Mouse (Mus musculus): ENCODE measurements around the gene Utp18. TPM values are rescaled to one million over a fixed set of nuclear protein-coding genes. Genes with fewer than 3 reads are reported as not detected.
"Not testable (repeated sequence)": the region's sequence is repeated elsewhere in the genome, so short reads cannot be mapped to it uniquely, and the experiment has no call there.

Gene Utp18
- polyA plus RNA-seq (2012; ENCODE audit: insufficient read depth, low replicate concordance) = 6.8 and 13.8 TPM in 2 replicates

GRCm38 (mm10) chr11:93885572-93886410, at the start of gene Utp18, which contains the start of gene Mbtd1:
Gene Utp18, minus strand, starts transcription at chr11:93885766.
Gene Mbtd1, plus strand, starts transcription at chr11:93885852.
- Histone ChIP-seq H3K27me3 (replicated peaks) (no peaks in the 10 kb centered on the region), H3K9me3 (no peaks in the 10 kb centered on the region), H3K36me3 (replicated peaks; ENCODE audit: low read length) (peaks cover 33% of the 10 kb centered on the region), H3K4me1 (peaks cover 47% of the 10 kb centered on the region), H3K4me3 (replicated peaks) (peak within 1 kb of the TSS; percentile 96)
- TF ChIP-seq GATA1 (IDR thresholded peaks at IDR 0.05; ENCODE audit: borderline replicate concordance, low read length) (no peak), FLI1 (IDR thresholded peaks at IDR 0.05; ENCODE audit: low read length) (no peak)

GRCm38 (mm10) chr11:93929106-93929505, 43.5 kb upstream of the Utp18 start:
- TF ChIP-seq FLI1 (IDR thresholded peaks at IDR 0.05; ENCODE audit: low read length) = no peak

DNA sequence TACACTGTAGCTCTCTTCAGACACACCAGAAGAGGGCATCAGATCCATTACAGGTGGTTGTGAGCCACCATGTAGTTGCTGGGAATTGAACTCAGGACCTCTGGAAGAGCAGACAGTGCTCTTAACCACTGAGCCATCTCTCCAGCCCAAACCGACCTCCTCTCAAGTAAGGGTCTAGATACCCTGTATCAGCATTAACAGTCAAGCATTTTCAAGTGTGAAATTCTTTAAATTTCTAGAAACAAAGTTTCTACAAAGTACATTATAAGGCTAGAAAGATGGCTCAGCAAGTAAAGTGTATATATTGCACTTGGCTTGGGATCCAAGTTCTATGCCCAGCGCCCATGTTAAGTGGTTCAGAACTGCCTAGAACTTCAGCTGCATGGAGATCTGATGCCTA, 29.5 kb upstream of the Utp18 start:
- not testable (repeated sequence) for H3K9me3 ChIP-seq; H3K27me3 ChIP-seq (replicated peaks); H3K4me1 ChIP-seq; H3K4me3 ChIP-seq (replicated peaks)
- H3K36me3 ChIP-seq (replicated peaks; ENCODE audit: low read length) = peaks cover 91% of the 10 kb centered on the region

More at GRCm38 (mm10) chr11:93929106-93929505, 43.5 kb upstream of the Utp18 start:
- Histone ChIP-seq H3K36me3 (replicated peaks; ENCODE audit: low read length) (peaks cover 86% of the 10 kb centered on the region), H3K9me3 (no peaks in the 10 kb centered on the region), H3K27me3 (replicated peaks) (no peaks in the 10 kb centered on the region), H3K4me1 (no peaks in the 10 kb centered on the region), H3K4me3 (replicated peaks) (no peak overlapping the region)

GRCm38 (mm10) chr11:93911603-93912002, 26.0 kb upstream of the Utp18 start:
- no peaks in the 10 kb centered on the region for H3K27me3 ChIP-seq (replicated peaks)
- H3K4me1 ChIP-seq = peaks cover 5% of the 10 kb centered on the region
- no peak for TF ChIP-seq FLI1 (IDR thresholded peaks at IDR 0.05; ENCODE audit: low read length)
- TF ChIP-seq GATA1 (IDR thresholded peaks at IDR 0.05; ENCODE audit: borderline replicate concordance, low read length) = no peak
- no peak overlapping the region for H3K4me3 ChIP-seq (replicated peaks)
- no peaks in the 10 kb centered on the region for H3K9me3 ChIP-seq
- H3K36me3 ChIP-seq (replicated peaks; ENCODE audit: low read length) = peaks cover 95% of the 10 kb centered on the region

DNA sequence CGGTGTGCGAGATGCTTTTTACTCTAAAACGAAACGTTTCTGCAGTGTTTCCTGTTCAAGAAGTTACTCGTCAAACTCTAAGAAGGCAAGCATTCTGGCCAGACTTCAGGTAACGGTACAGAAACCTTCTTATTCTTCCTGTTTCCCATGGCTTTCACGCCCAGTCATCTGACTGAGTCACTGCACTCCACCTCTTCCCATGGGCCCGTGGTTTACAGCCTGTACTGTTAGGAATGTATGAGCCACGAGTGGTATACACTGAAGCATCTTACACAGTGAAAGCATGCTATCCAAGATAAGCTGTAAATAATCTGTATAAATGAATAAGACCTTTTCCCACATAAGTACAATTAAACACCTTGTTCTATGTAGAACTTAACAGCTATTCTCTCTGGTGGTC, 23.3 kb upstream of the Utp18 start:
- H3K36me3 ChIP-seq (replicated peaks; ENCODE audit: low read length) = peaks cover 93% of the 10 kb centered on the region
- H3K9me3 ChIP-seq = no peaks in the 10 kb centered on the region

GRCm38 (mm10) chr11:93907839-93908238, 22.3 kb upstream of the Utp18 start:
- TF ChIP-seq GATA1 (IDR thresholded peaks at IDR 0.05; ENCODE audit: borderline replicate concordance, low read length) (no peak), FLI1 (IDR thresholded peaks at IDR 0.05; ENCODE audit: low read length) (no peak)
- no peaks in the 10 kb centered on the region for H3K27me3 ChIP-seq (replicated peaks)
- no peaks in the 10 kb centered on the region for H3K9me3 ChIP-seq
- H3K4me1 ChIP-seq = peaks cover 5% of the 10 kb centered on the region
- peaks cover 88% of the 10 kb centered on the region for H3K36me3 ChIP-seq (replicated peaks; ENCODE audit: low read length)
- no peak overlapping the region for H3K4me3 ChIP-seq (replicated peaks)

More for the DNA sequence above, 23.3 kb upstream of the Utp18 start:
- H3K4me3 ChIP-seq (replicated peaks) = no peak overlapping the region
- H3K4me1 ChIP-seq = peaks cover 5% of the 10 kb centered on the region
- no peak for TF ChIP-seq FLI1 (IDR thresholded peaks at IDR 0.05; ENCODE audit: low read length)
- TF ChIP-seq GATA1 (IDR thresholded peaks at IDR 0.05; ENCODE audit: borderline replicate concordance, low read length) = no peak
- H3K27me3 ChIP-seq (replicated peaks) = no peaks in the 10 kb centered on the region

DNA sequence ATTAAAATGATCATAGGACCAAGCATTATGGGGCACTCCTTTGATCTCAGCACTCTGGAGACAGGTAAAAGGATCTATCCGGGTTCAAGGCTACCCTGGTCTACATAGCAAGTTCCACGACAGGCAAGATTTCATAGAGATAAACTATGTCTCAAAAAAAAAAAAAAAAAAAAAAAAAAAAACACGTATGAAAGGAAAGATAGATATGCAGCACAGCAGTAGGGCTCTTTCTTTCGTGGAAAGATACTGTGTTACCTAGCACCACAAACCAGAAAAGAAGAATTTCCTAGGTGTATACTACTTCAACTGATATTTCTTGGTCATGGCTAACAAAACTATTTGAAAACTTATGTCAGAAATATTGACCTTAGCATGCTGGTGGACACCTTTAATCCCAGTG, 21.3 kb upstream of the Utp18 start:
- TF ChIP-seq GATA1 (IDR thresholded peaks at IDR 0.05; ENCODE audit: borderline replicate concordance, low read length) (no peak), FLI1 (IDR thresholded peaks at IDR 0.05; ENCODE audit: low read length) (no peak)
- no peaks in the 10 kb centered on the region for H3K9me3 ChIP-seq
- H3K4me3 ChIP-seq (replicated peaks) = no peak overlapping the region
- H3K36me3 ChIP-seq (replicated peaks; ENCODE audit: low read length) = peaks cover 82% of the 10 kb centered on the region
- H3K27me3 ChIP-seq (replicated peaks) = no peaks in the 10 kb centered on the region
- H3K4me1 ChIP-seq = peaks cover 5% of the 10 kb centered on the region

DNA sequence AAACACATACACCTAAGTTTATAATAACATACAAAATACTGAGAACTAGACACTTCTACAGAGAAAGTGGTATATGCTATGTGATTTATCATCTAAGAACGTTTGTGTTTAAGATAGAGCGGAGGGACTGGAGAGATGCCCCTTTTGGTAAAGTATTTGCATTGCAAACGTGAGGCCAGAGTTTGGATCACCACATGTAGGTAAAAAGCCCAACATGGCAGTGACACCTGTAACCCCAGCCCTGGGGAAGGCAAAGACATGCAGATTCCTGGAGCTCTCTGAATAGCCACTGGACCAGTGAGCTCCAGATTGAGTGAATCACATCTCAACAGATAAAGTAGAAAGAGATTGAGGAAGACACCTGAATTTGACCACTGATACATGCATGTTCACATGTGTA, 12.2 kb upstream of the Utp18 start:
- H3K4me1 ChIP-seq = peaks cover 9% of the 10 kb centered on the region; the same call in 1 of the 2 replicates
- peaks cover 37% of the 10 kb centered on the region for H3K36me3 ChIP-seq (replicated peaks; ENCODE audit: low read length)
- TF ChIP-seq FLI1 (IDR thresholded peaks at IDR 0.05; ENCODE audit: low read length) (no peak), GATA1 (IDR thresholded peaks at IDR 0.05; ENCODE audit: borderline replicate concordance, low read length) (no peak)
- no peaks in the 10 kb centered on the region for H3K27me3 ChIP-seq (replicated peaks)
- no peaks in the 10 kb centered on the region for H3K9me3 ChIP-seq
- no peak overlapping the region for H3K4me3 ChIP-seq (replicated peaks)

DNA sequence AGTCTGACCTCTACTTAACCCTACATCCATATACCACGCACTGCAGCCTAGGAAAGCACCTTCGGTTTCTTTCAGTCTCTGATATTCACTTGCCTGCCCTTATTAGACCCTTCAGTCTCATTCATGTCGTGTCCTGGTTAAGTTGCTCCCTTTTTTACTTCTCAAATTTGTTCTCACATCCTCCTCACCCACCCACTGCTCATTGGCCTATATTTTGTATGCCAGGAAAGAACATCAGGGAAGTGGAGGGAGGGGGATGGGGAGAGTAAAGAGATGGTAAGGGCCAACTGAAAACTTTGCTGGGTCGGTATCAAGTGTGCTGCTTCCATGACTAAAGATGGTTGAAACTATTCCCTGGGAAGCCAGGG, 1.5 kb upstream of the Utp18 start:
- no peaks in the 10 kb centered on the region for H3K27me3 ChIP-seq (replicated peaks)
- peak overlapping the region; percentile 96 for H3K4me3 ChIP-seq (replicated peaks)
- peaks cover 32% of the 10 kb centered on the region for H3K36me3 ChIP-seq (replicated peaks; ENCODE audit: low read length)
- H3K9me3 ChIP-seq = no peaks in the 10 kb centered on the region
- TF ChIP-seq GATA1 (IDR thresholded peaks at IDR 0.05; ENCODE audit: borderline replicate concordance, low read length) (no peak), FLI1 (IDR thresholded peaks at IDR 0.05; ENCODE audit: low read length) (no peak)
- H3K4me1 ChIP-seq = peaks cover 47% of the 10 kb centered on the region

- TF ChIP-seq FLI1 (IDR thresholded peaks at IDR 0.05; ENCODE audit: low read length) (no peak), GATA1 (IDR thresholded peaks at IDR 0.05; ENCODE audit: borderline replicate concordance, low read length) (no peak)
- peaks cover 47% of the 10 kb centered on the region for H3K4me1 ChIP-seq
These were observed 979 bp upstream of the Utp18 start for GRCm38 (mm10) chr11:93886411-93887079.

More at GRCm38 (mm10) chr11:93886411-93887079, 979 bp upstream of the Utp18 start:
- H3K4me3 ChIP-seq (replicated peaks) = peak overlapping the region; percentile 96
- peaks cover 32% of the 10 kb centered on the region for H3K36me3 ChIP-seq (replicated peaks; ENCODE audit: low read length)
- H3K9me3 ChIP-seq = no peaks in the 10 kb centered on the region
- H3K27me3 ChIP-seq (replicated peaks) = no peaks in the 10 kb centered on the region
